Mouse (Mus musculus): ENCODE measurements around the gene Nanos3.

- TF ChIP-seq CTCF (IDR thresholded peaks at IDR 0.05; ENCODE audit: borderline replicate concordance, extremely low read depth, insufficient read depth, insufficient read length) (no peak), POLR2A (IDR thresholded peaks at IDR 0.05; ENCODE audit: borderline replicate concordance, extremely low read depth, insufficient read depth, insufficient read length, poor library complexity, severe bottlenecking) (no peak)
Measured at GRCm38 (mm10) chr8:84180530-84181190, 4.4 kb downstream of the Nanos3 start.
